Mouse (Mus musculus): ENCODE measurements at regions not wholly inside any gene's neighbourhood (a gene's known extent, or its start where the extent isn't known, plus 50 kb on each side); places are given as distances from the start of the nearest gene placed in this dataset.
"Not testable (repeated sequence)": the region's sequence is repeated elsewhere in the genome, so short reads cannot be mapped to it uniquely, and the experiment has no call there.

GRCm38 (mm10) chr16:15175516-15175915 is 141.7 kb upstream of the Gm21897 start:
- peak; percentile 38 for DNase-seq

GRCm38 (mm10) chr16:15185714-15186113 is 131.5 kb upstream of the Gm21897 start:
- DNase-seq, result no peak

GRCm38 (mm10) chr16:15194926-15195711 is 122.1 kb upstream of the Gm21897 start:
- DNase-seq, result peak; percentile 50

GRCm38 (mm10) chr16:15195931-15196330 is 121.3 kb upstream of the Gm21897 start:
- not testable (repeated sequence) for DNase-seq

GRCm38 (mm10) chr16:15196855-15197254 is 120.4 kb upstream of the Gm21897 start:
- DNase-seq, result no peak

GRCm38 (mm10) chr16:15215921-15216320 is 101.3 kb upstream of the Gm21897 start:
- DNase-seq, result no peak

GRCm38 (mm10) chr16:15220961-15221547 is 96.2 kb upstream of the Gm21897 start:
- no peak for DNase-seq

- DNase-seq, result no peak
Measured at GRCm38 (mm10) chr16:15237836-15238235, 79.4 kb upstream of the Gm21897 start.

- no peak for DNase-seq
Measured at GRCm38 (mm10) chr16:15238449-15238848, 78.8 kb upstream of the Gm21897 start.

- DNase-seq, result no peak
Measured at GRCm38 (mm10) chr16:15250186-15250585, 67.1 kb upstream of the Gm21897 start.

GRCm38 (mm10) chr16:15251686-15252085 is 65.6 kb upstream of the Gm21897 start:
- no peak for DNase-seq

GRCm38 (mm10) chr16:15252666-15253347 is 64.5 kb upstream of the Gm21897 start:
- DNase-seq, result no peak

GRCm38 (mm10) chr16:15253348-15253693 is 63.9 kb upstream of the Gm21897 start:
- DNase-seq, result no peak

- DNase-seq, result no peak
Measured at GRCm38 (mm10) chr16:15254669-15255068, 62.6 kb upstream of the Gm21897 start.

GRCm38 (mm10) chr16:15259474-15259873 is 57.8 kb upstream of the Gm21897 start:
- DNase-seq, result no peak

- DNase-seq, result no peak
Measured at GRCm38 (mm10) chr16:15260069-15260468, 57.2 kb upstream of the Gm21897 start.

Data from adrenal gland, postnatal 14 days (tissue).